Mouse (Mus musculus): ENCODE data around the gene Phactr3. TPM values are rescaled to one million over a fixed set of nuclear protein-coding genes. Genes with fewer than 3 reads are reported as not detected.
"Not testable (repeated sequence)": the region's sequence is repeated elsewhere in the genome, so short reads cannot be mapped to it uniquely, and the experiment has no call there.

Phactr3 gene
- polyA plus RNA-seq, 1 experiment from 2014 or later, result 17.2 TPM

DNA sequence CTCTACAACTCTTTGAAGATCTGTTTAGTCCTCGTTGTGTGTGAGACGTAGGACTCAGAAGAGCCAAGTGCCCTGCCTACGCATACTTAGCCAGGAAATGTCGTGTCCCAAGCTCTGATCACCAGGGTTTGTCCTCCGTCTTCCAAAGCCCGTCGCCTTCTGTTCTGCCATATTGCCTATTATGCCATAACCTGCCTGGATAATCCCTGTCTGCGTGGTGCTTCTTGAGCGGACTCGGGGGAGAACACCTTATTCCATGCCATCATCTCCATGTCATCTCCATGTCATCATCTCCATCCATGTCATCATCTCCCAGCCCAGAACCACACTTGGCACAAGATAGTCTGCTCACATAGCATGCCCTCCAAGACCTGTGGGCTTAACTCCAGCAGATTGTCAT is 207.3 kb downstream of the Phactr3 start:
- no peak overlapping the region for H3K9ac ChIP-seq
- no peak for ATAC-seq (ENCODE audit: low FRiP score)
- WGBS, result 95% methylated on average over 10 of the region's 10 CpGs

GRCm38 (mm10) chr2:178326750-178327465 is 208.1 kb downstream of the Phactr3 start:
- H3K36me3 ChIP-seq (replicated peaks), result no peaks in the 10 kb centered on the region
- H3K9ac ChIP-seq, result no peak overlapping the region
- peak; percentile 71; the same call in 1 of the 2 replicates for ATAC-seq (ENCODE audit: low FRiP score)
- peak overlapping the region; percentile 47 for H3K4me2 ChIP-seq
- H3K27me3 ChIP-seq, result no peaks in the 10 kb centered on the region
- H3K27ac ChIP-seq, result peak overlapping the region; percentile 83
- H3K4me1 ChIP-seq, result peaks cover 20% of the 10 kb centered on the region
- no peak overlapping the region for H3K4me3 ChIP-seq (replicated peaks)
- H3K9me3 ChIP-seq, result no peaks in the 10 kb centered on the region
- 31% methylated on average over 5 of the region's 5 CpGs for WGBS

More for the DNA sequence above, 207.3 kb downstream of the Phactr3 start:
- H3K4me3 ChIP-seq (replicated peaks), result no peak overlapping the region
- no peak overlapping the region for H3K4me2 ChIP-seq
- no peaks in the 10 kb centered on the region for H3K27me3 ChIP-seq
- H3K36me3 ChIP-seq (replicated peaks), result no peaks in the 10 kb centered on the region
- no peaks in the 10 kb centered on the region for H3K9me3 ChIP-seq
- no peak overlapping the region for H3K27ac ChIP-seq
- H3K4me1 ChIP-seq, result peaks cover 20% of the 10 kb centered on the region

GRCm38 (mm10) chr2:178327466-178328040 is 208.8 kb downstream of the Phactr3 start:
- Histone ChIP-seq H3K9me3 (no peaks in the 10 kb centered on the region), H3K4me1 (peaks cover 20% of the 10 kb centered on the region), H3K9ac (peak overlapping the region; percentile 40; the same call in 1 of the 2 replicates), H3K27me3 (no peaks in the 10 kb centered on the region), H3K27ac (peak overlapping the region; percentile 83), H3K4me2 (peak overlapping the region; percentile 47), H3K4me3 (replicated peaks) (peak overlapping the region; percentile 13), H3K36me3 (replicated peaks) (no peaks in the 10 kb centered on the region)
- WGBS, result 15% methylated on average over 12 of the region's 12 CpGs
- peak; percentile 95 for ATAC-seq (ENCODE audit: low FRiP score)

GRCm38 (mm10) chr2:178329551-178329950 is 210.8 kb downstream of the Phactr3 start:
- H3K27me3 ChIP-seq, result no peaks in the 10 kb centered on the region
- H3K4me2 ChIP-seq, result no peak overlapping the region
- peaks cover 20% of the 10 kb centered on the region for H3K4me1 ChIP-seq
- no peak overlapping the region for H3K27ac ChIP-seq
- 86% methylated on average over 5 of the region's 5 CpGs for WGBS
- no peak for ATAC-seq (ENCODE audit: low FRiP score)
- H3K4me3 ChIP-seq (replicated peaks), result no peak overlapping the region
- no peaks in the 10 kb centered on the region for H3K9me3 ChIP-seq
- H3K36me3 ChIP-seq (replicated peaks), result no peaks in the 10 kb centered on the region
- no peak overlapping the region for H3K9ac ChIP-seq

GRCm38 (mm10) chr2:178329986-178330385 is 211.2 kb downstream of the Phactr3 start:
- 78% methylated on average over 1 of the region's 1 CpGs for WGBS
- H3K27ac ChIP-seq, result no peak overlapping the region
- peaks cover 20% of the 10 kb centered on the region for H3K4me1 ChIP-seq
- no peak overlapping the region for H3K4me3 ChIP-seq (replicated peaks)
- no peak for ATAC-seq (ENCODE audit: low FRiP score)
- no peaks in the 10 kb centered on the region for H3K27me3 ChIP-seq
- no peak overlapping the region for H3K4me2 ChIP-seq
- no peaks in the 10 kb centered on the region for H3K9me3 ChIP-seq
- no peak overlapping the region for H3K9ac ChIP-seq
- H3K36me3 ChIP-seq (replicated peaks), result no peaks in the 10 kb centered on the region

GRCm38 (mm10) chr2:178337878-178338277 is 219.1 kb downstream of the Phactr3 start:
- H3K4me2 ChIP-seq, result no peak overlapping the region
- H3K27ac ChIP-seq, result no peak overlapping the region
- H3K36me3 ChIP-seq (replicated peaks), result no peaks in the 10 kb centered on the region
- no peaks in the 10 kb centered on the region for H3K4me1 ChIP-seq
- no peak overlapping the region for H3K9ac ChIP-seq
- no peak for ATAC-seq (ENCODE audit: low FRiP score)
- H3K27me3 ChIP-seq, result no peaks in the 10 kb centered on the region
- 44% methylated on average over 1 of the region's 1 CpGs for WGBS
- no peak overlapping the region for H3K4me3 ChIP-seq (replicated peaks)
- H3K9me3 ChIP-seq, result no peaks in the 10 kb centered on the region

- no peak for ATAC-seq (ENCODE audit: low FRiP score)
- Histone ChIP-seq H3K36me3 (replicated peaks) (no peaks in the 10 kb centered on the region), H3K27ac (no peak overlapping the region), H3K4me1 (no peaks in the 10 kb centered on the region), H3K4me2 (no peak overlapping the region), H3K9me3 (no peaks in the 10 kb centered on the region), H3K27me3 (no peaks in the 10 kb centered on the region), H3K9ac (no peak overlapping the region), H3K4me3 (replicated peaks) (no peak overlapping the region)
- 0% methylated on average over 2 of the region's 2 CpGs for WGBS
Observed at GRCm38 (mm10) chr2:178339044-178339443, 220.3 kb downstream of the Phactr3 start.

GRCm38 (mm10) chr2:178342105-178342504 is 223.3 kb downstream of the Phactr3 start:
- not testable (repeated sequence) for H3K4me1 ChIP-seq; H3K27me3 ChIP-seq; H3K4me3 ChIP-seq (replicated peaks); H3K9me3 ChIP-seq; H3K36me3 ChIP-seq (replicated peaks); H3K9ac ChIP-seq; ATAC-seq (ENCODE audit: low FRiP score); H3K4me2 ChIP-seq; H3K27ac ChIP-seq

DNA sequence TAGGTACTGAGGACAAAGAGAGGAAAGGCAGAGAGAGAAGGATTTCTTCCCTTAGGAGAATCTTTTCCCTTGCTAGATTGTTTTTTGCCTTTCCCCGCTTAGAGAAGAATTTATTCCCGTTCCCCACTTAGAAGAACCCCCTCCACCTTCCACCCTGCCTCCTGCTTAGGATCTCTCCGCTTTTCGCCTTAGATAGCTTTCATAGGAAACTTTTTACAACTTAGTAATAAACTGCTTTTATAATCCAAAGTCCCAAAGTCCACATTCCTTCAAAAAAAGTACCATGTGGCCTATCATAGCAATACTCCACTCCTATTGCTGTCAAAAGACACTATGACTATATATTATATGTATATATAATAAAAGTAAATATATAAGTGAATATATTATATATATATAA is 223.8 kb downstream of the Phactr3 start:
- no peak overlapping the region for H3K27ac ChIP-seq
- no peaks in the 10 kb centered on the region for H3K9me3 ChIP-seq
- no peaks in the 10 kb centered on the region for H3K4me1 ChIP-seq
- no peak for ATAC-seq (ENCODE audit: low FRiP score)
- H3K4me3 ChIP-seq (replicated peaks), result no peak overlapping the region
- 84% methylated on average over 4 of the region's 4 CpGs for WGBS
- no peak overlapping the region for H3K4me2 ChIP-seq
- H3K27me3 ChIP-seq, result no peaks in the 10 kb centered on the region
- no peaks in the 10 kb centered on the region for H3K36me3 ChIP-seq (replicated peaks)
- H3K9ac ChIP-seq, result no peak overlapping the region

Other genes starting within 250 kb of the Phactr3 start
- 1.8 and 3.3 TPM in 2 replicates for gene Gm14327, start 221.9 kb upstream of the Phactr3 start, polyA plus RNA-seq (2016; fragmentation: Nextera tagmentation; extraction: Ambion mirVana)
- 0.37 TPM in 1 of 2 replicates, not detected in the other for gene Zfp972, start 193.4 kb upstream of the Phactr3 start, polyA plus RNA-seq (2016; fragmentation: Nextera tagmentation; extraction: Ambion mirVana)
- gene Gm14326, start 161.7 kb upstream of the Phactr3 start, polyA plus RNA-seq (2016; fragmentation: Nextera tagmentation; extraction: Ambion mirVana), result 13.9 and 15.4 TPM in 2 replicates
- 12.3 and 13.1 TPM in 2 replicates for gene Zfp971, start 95.7 kb upstream of the Phactr3 start, polyA plus RNA-seq (2016; fragmentation: Nextera tagmentation; extraction: Ambion mirVana)
- 14.6 and 14.8 TPM in 2 replicates for gene Zfp931, start 40.5 kb upstream of the Phactr3 start, polyA plus RNA-seq (2016; fragmentation: Nextera tagmentation; extraction: Ambion mirVana)